Mouse (Mus musculus): ENCODE data around the gene Acbd6.

Acbd6 gene

GRCm38 (mm10) chr1:155560678-155561077, 2.8 kb downstream of the Acbd6 start:
- no peak for DNase-seq (ENCODE audit: low spot score)

- no peak for DNase-seq (ENCODE audit: low spot score)
Measured at GRCm38 (mm10) chr1:155562206-155562605, 4.3 kb downstream of the Acbd6 start.

- DNase-seq (ENCODE audit: low spot score), result no peak
Measured at GRCm38 (mm10) chr1:155564741-155565140, 6.8 kb downstream of the Acbd6 start.

- DNase-seq (ENCODE audit: low spot score), result no peak
Measured at GRCm38 (mm10) chr1:155568133-155568532, 10.2 kb downstream of the Acbd6 start.

- no peak for DNase-seq (ENCODE audit: low spot score)
Measured at GRCm38 (mm10) chr1:155569340-155569739, 11.4 kb downstream of the Acbd6 start.

- DNase-seq (ENCODE audit: low spot score), result no peak
Measured at GRCm38 (mm10) chr1:155574966-155575673, 17.2 kb downstream of the Acbd6 start.

- DNase-seq (ENCODE audit: low spot score), result no peak
Measured at GRCm38 (mm10) chr1:155576432-155576831, 18.5 kb downstream of the Acbd6 start.

GRCm38 (mm10) chr1:155577316-155577715, 19.4 kb downstream of the Acbd6 start:
- no peak for DNase-seq (ENCODE audit: low spot score)

GRCm38 (mm10) chr1:155587961-155588360, 30.0 kb downstream of the Acbd6 start:
- DNase-seq (ENCODE audit: low spot score), result no peak

- no peak for DNase-seq (ENCODE audit: low spot score)
Measured at GRCm38 (mm10) chr1:155594141-155594540, 36.2 kb downstream of the Acbd6 start.

GRCm38 (mm10) chr1:155596576-155596975, 38.7 kb downstream of the Acbd6 start:
- no peak for DNase-seq (ENCODE audit: low spot score)

GRCm38 (mm10) chr1:155604706-155605105, 46.8 kb downstream of the Acbd6 start:
- no peak for DNase-seq (ENCODE audit: low spot score)

- DNase-seq (ENCODE audit: low spot score), result no peak
Measured at GRCm38 (mm10) chr1:155605391-155606155, 47.7 kb downstream of the Acbd6 start.

- no peak for DNase-seq (ENCODE audit: low spot score)
Measured at GRCm38 (mm10) chr1:155606156-155606531, 48.2 kb downstream of the Acbd6 start.

- DNase-seq (ENCODE audit: low spot score), result no peak
Measured at GRCm38 (mm10) chr1:155608524-155608923, 50.6 kb downstream of the Acbd6 start.

- no peak for DNase-seq (ENCODE audit: low spot score)
Measured at GRCm38 (mm10) chr1:155614426-155614825, 56.5 kb downstream of the Acbd6 start.

GRCm38 (mm10) chr1:155621075-155621474, 63.2 kb downstream of the Acbd6 start:
- DNase-seq (ENCODE audit: low spot score), result no peak

GRCm38 (mm10) chr1:155623192-155623591, 65.3 kb downstream of the Acbd6 start:
- DNase-seq (ENCODE audit: low spot score), result no peak

GRCm38 (mm10) chr1:155627746-155628145, 69.8 kb downstream of the Acbd6 start:
- DNase-seq (ENCODE audit: low spot score), result no peak

GRCm38 (mm10) chr1:155636648-155637047, 78.7 kb downstream of the Acbd6 start:
- DNase-seq (ENCODE audit: low spot score), result no peak

- no peak for DNase-seq (ENCODE audit: low spot score)
Measured at GRCm38 (mm10) chr1:155645816-155646215, 87.9 kb downstream of the Acbd6 start.

- no peak for DNase-seq (ENCODE audit: low spot score)
Measured at GRCm38 (mm10) chr1:155646345-155647307, 88.7 kb downstream of the Acbd6 start.
